Mouse (Mus musculus) ES-E14 (cell line): ENCODE data around the gene Egfl8. TPM values are rescaled to one million over a fixed set of nuclear protein-coding genes. Genes with fewer than 3 reads are reported as not detected.

ENCODE experiments used
- DNase-seq: peaks from one replicate; pipeline ENCODE4 v3.0.0-alpha.2; 2013; ENCODE audit warnings: low read depth, low spot score
- H3K27ac ChIP-seq: 2 replicates; pipeline ENCODE4 v1.5.1; 2012; ENCODE audit warnings: low read depth, mild to moderate bottlenecking, low read length, moderate library complexity, mixed read lengths; ENCODE audit not compliant: poor library complexity, insufficient read depth, severe bottlenecking
- H3K36me3 ChIP-seq: 2 replicates; pipeline ENCODE4 v1.6.1; 2012; ENCODE audit warnings: mild to moderate bottlenecking, low read length, moderate library complexity, mixed read lengths; ENCODE audit not compliant: control insufficient read depth, poor library complexity, insufficient read depth, severe bottlenecking
- H3K4me1 ChIP-seq, 2 experiments: fragments of 150-350 bp in 1 of 2; sonication (generic) in 1 of 2; 2 replicates each; pipeline ENCODE4 v1.6.1; 2012; ENCODE audit warnings: low read length in 2 of 2, mild to moderate bottlenecking in 1 of 2, mixed read lengths in 1 of 2; ENCODE audit not compliant: control insufficient read depth in 2 of 2, insufficient read depth in 2 of 2, poor library complexity in 1 of 2
- H3K4me3 ChIP-seq, 2 experiments: fragments of 150-350 bp in 1 of 2; sonication (generic) in 1 of 2; 2 replicates each; pipeline ENCODE4 v1.5.1; 2012; ENCODE audit warnings: low read length in 2 of 2, low read depth in 1 of 2, mild to moderate bottlenecking in 1 of 2, mixed read lengths in 1 of 2; ENCODE audit not compliant: insufficient read depth in 1 of 2, poor library complexity in 1 of 2, severe bottlenecking in 1 of 2
- H3K9ac ChIP-seq: 2 replicates; pipeline ENCODE4 v1.6.1; 2012; ENCODE audit warnings: low read depth, mild to moderate bottlenecking, low read length, mixed read lengths; ENCODE audit not compliant: poor library complexity, insufficient read depth, severe bottlenecking
- H3K9me3 ChIP-seq: fragments of 150-350 bp; sonication (generic); 2 replicates; pipeline ENCODE4 v1.6.1; 2012; ENCODE audit warnings: low read depth, mild to moderate bottlenecking, low read length; ENCODE audit not compliant: control insufficient read depth, insufficient read depth
- CHD2 ChIP-seq: IDR thresholded peaks from 2 replicates; pipeline ENCODE4 v1.6.1; 2014; ENCODE audit warnings: mild to moderate bottlenecking, low read depth, low read length, inconsistent platforms
- HCFC1 ChIP-seq: IDR thresholded peaks from 2 replicates; pipeline ENCODE4 v1.6.1; 2012; ENCODE audit warnings: low read length, inconsistent platforms, borderline replicate concordance; ENCODE audit not compliant: insufficient read depth
- MAFK ChIP-seq: IDR thresholded peaks from 2 replicates; pipeline ENCODE4 v1.6.1; 2014; ENCODE audit warnings: mild to moderate bottlenecking, low read depth, low read length, inconsistent platforms; ENCODE audit not compliant: insufficient read depth
- ZC3H11A ChIP-seq: IDR thresholded peaks from 2 replicates; pipeline ENCODE4 v1.6.1; 2012; ENCODE audit warnings: low read depth, mild to moderate bottlenecking, inconsistent platforms, low read length, borderline replicate concordance
- ZNF384 ChIP-seq: IDR thresholded peaks from 2 replicates; pipeline ENCODE4 v1.6.1; 2012; ENCODE audit warnings: low read depth, low read length, inconsistent platforms
- in situ Hi-C, 2 experiments: fragments of 600-800 bp; cut with MboI; formaldehyde crosslinking; loops; one replicate each; pipeline ENCODE4 v1.15.1; 2025; ENCODE audit warnings: low sequenced_read_pairs in 2 of 2, inconsistent platforms in 1 of 2; ENCODE audit not compliant: unreplicated experiment in 2 of 2
- total RNA-seq: library from RNA; depleted of rRNA; stranded (reverse); fragments of 300-350 nt; gene quantifications from 2 replicates; pipeline ENCODE4 v1.2.3, GENCODE M21; 2012

The Egfl8 gene
- total RNA-seq, 1 experiment = 1.0 TPM

DNA sequence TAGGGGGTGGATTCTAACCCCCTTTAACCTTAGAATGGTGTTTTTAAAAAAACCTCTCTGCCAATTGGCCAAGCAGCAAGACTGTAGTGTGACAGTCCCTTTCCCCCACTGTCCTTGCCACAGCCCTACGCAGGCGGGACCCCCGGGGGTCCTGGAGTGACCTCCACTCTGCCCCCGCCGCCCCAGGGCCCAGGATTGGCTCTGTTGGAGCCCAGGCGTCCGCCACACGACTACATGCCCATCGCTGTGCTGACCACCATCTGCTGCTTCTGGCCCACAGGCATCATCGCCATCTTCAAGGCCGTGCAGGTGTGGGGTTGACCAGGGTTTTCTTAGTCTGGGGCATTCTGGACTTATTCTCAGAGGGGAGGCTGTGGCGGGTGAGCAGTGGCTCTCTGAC is 15.9 kb upstream of the Egfl8 start:
- in situ Hi-C loops = no loop called here
- peaks cover 6 to 25% of the 10 kb centered on the region in 2 experiments; a peak in 3 of 4 replicates for H3K4me1 ChIP-seq
- TF ChIP-seq ZC3H11A (no peak), CHD2 (no peak), MAFK (no peak), HCFC1 (no peak), ZNF384 (no peak)

DNA sequence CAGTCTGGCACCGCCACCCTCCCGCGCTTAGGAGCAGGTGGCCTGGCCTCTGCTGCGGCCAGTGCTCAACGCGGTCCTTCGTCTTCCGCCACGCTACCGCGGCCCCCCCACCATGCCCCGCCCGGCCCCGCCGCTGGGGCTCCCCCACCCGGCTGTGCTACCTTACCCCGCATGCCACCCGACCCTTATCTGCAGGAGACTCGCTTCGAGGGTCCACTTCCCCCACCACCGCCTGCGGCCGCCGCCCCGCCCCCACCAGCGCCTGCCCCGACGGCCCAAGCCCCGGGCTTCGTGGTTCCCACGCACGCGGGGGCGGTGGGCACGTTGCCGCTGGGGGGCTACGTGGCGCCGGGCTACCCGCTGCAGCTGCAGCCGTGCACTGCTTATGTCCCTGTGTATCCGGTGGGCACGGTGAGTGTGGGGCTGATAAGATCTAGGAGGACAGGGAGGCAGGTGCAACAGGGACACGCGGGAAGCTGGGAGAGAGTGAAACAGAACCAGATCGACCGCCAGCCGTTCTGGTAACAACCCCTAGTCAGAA is 15.1 kb upstream of the Egfl8 start:
- Histone ChIP-seq H3K4me1 (peaks cover 6 to 29% of the 10 kb centered on the region in 2 experiments; a peak in 3 of 4 replicates), H3K27ac (no peak overlapping the region), H3K4me3 (peak overlapping the region; percentile 35 to 48; a peak in 3 of 4 replicates), H3K9ac (no peak overlapping the region; the same call in 1 of the 2 replicates), H3K9me3 (no peaks in the 10 kb centered on the region), H3K36me3 (no peaks in the 10 kb centered on the region)
- no peak for DNase-seq
- no peak for TF ChIP-seq ZNF384
- TF ChIP-seq MAFK = no peak
- no peak for TF ChIP-seq ZC3H11A
- TF ChIP-seq CHD2 = no peak
- TF ChIP-seq HCFC1 = no peak
- in situ Hi-C loops = no loop called here

More for the DNA sequence above, 15.9 kb upstream of the Egfl8 start:
- H3K9ac ChIP-seq = peak overlapping the region; percentile 31; the same call in 1 of the 2 replicates
- no peaks in the 10 kb centered on the region for H3K9me3 ChIP-seq
- DNase-seq = no peak
- no peak overlapping the region for H3K27ac ChIP-seq
- peak overlapping the region in 1 of 2 experiments; percentile 55; a peak in 2 of 4 replicates for H3K4me3 ChIP-seq
- no peaks in the 10 kb centered on the region for H3K36me3 ChIP-seq

DNA sequence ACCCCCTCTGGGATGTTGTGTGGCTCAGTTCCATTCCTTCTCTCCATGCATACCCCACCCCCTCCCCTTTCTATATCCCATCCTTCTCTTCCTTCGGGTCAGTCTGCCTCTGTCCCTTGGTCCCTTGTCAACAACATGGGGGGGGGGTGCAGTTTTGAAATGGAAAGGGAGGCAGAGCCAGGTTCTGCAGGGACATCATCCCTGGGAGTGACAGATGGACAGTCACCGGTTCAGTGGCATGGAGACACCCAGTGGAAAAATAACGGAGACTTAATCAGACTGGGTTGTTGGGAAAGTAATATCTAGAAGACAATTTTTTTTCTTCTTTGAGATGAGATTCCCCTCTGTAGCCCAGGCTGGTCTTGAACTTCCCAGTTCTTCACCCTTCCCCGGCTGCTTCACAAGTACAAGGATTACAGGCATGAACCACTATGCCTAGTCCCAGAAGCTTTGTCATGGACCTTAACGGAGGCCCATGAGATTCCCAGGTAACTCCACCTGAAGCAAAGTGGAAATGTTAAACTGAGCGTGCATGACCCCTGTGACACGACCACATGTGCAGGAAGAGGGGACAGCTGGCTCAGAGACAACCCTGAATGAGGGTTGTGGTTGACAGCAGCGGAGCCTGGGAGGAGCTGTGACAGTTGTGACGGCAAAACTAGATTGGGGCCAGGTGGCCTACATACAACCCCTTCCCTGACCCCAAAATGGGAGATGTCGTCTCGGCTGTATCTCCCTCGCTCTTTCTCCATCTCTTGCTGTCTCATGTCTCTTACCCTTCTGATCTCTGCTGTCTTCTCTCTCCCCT is 14.2 kb upstream of the Egfl8 start:
- Histone ChIP-seq H3K27ac (no peak overlapping the region), H3K9ac (no peak overlapping the region), H3K36me3 (peaks cover 4% of the 10 kb centered on the region; the same call in 1 of the 2 replicates), H3K4me1 (peaks cover 6 to 30% of the 10 kb centered on the region in 2 experiments; a peak in 3 of 4 replicates), H3K4me3 (peak overlapping the region in 1 of 2 experiments; percentile 48; a peak in 1 of 4 replicates), H3K9me3 (no peaks in the 10 kb centered on the region)
- in situ Hi-C loops = no loop called here
- TF ChIP-seq CHD2 (no peak), ZC3H11A (no peak), HCFC1 (no peak), ZNF384 (no peak), MAFK (no peak)
- DNase-seq = no peak

DNA sequence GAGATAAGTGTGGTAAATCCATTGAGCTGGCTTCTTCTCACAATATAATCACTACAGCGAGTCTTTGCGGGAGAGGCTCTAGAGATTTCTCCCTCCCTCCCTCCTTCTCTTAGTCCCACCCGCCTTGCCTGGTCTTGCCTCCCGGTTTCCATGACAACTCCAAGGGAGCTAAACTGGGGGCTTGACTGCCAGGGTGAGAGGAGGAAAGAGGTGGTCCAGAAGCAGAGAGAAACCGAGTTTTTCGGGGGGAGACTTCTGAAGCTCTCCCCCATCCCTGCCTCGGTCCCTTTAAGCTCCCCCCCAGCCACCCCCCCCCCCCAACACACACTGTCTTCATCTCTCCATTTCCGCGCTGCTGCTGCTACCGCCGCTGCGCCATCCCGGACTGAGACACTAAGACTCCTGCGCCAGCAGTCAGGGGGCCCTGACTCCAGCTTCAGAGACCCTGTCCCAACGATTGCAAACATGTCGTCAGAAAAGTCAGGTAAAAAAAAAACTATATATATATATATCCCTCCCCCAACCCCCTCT is 13.5 kb upstream of the Egfl8 start, which contains the start of gene Prrt1:
Gene Prrt1 (plus strand): TSS at position 313 of the 531 bp plus-strand sequence.
- no peak for TF ChIP-seq HCFC1
- no peak for TF ChIP-seq MAFK
- no peak for TF ChIP-seq CHD2
- no peak for TF ChIP-seq ZNF384
- no peak for TF ChIP-seq ZC3H11A
- in situ Hi-C loops = no loop called here
- peaks cover 6 to 30% of the 10 kb centered on the region in 2 experiments; a peak in 3 of 4 replicates for H3K4me1 ChIP-seq
- DNase-seq = no peak
- H3K9me3 ChIP-seq = no peaks in the 10 kb centered on the region
- no peak within 1 kb of the TSS for H3K27ac ChIP-seq
- peak within 1 kb of the TSS in 1 of 2 experiments; percentile 52; a peak in 1 of 4 replicates for H3K4me3 ChIP-seq
- peaks cover 4% of the 10 kb centered on the region; the same call in 1 of the 2 replicates for H3K36me3 ChIP-seq
- no peak within 1 kb of the TSS for H3K9ac ChIP-seq
